Mouse (Mus musculus): ENCODE measurements around the gene 1110004F10Rik.
"Not testable (repeated sequence)": the region's sequence is repeated elsewhere in the genome, so short reads cannot be mapped to it uniquely, and the experiment has no call there.

Gene 1110004F10Rik

DNA sequence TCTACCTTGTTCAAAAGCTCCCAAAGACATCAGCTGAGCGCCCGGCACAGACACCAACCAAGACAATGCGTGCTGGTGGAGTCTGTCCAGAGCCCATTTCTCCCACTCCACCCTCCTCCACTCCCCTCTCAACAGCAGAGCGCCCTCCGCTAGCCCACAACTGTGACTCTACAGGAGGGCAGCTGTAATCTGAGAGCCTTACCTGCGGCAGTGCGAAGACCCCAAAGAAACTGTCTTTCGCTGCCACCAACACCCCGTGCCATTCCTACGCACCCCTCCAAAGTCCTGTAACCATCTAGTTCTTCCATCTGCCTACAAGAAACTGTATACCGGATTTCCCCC is at the start of gene 1110004F10Rik:
TSS of gene 1110004F10Rik (plus strand) at position 202 of the 342 bp plus-strand sequence.
- no peak for DNase-seq (ENCODE audit: extremely low read depth, low read depth)

DNA sequence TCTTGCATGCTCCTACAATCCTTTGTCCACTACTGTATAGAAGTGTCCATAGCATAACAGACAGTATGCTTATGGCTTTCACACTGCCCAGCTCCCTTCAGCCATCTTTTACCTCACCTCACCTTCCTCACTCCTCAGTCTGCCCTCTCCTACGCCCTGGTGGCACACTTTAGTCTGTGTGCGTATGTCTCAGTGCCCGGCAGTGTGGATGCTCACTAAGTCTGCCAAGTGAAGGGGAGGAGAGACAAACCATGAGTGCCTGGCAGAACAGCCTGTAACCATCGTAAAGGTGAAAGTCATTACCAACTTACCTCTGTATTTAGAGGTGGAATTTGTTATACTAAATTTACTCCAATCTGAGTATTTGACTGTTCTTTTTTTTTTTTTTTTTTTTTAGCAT is 36.5 kb upstream of the 1110004F10Rik start:
- DNase-seq (ENCODE audit: extremely low read depth, low read depth), result no peak

DNA sequence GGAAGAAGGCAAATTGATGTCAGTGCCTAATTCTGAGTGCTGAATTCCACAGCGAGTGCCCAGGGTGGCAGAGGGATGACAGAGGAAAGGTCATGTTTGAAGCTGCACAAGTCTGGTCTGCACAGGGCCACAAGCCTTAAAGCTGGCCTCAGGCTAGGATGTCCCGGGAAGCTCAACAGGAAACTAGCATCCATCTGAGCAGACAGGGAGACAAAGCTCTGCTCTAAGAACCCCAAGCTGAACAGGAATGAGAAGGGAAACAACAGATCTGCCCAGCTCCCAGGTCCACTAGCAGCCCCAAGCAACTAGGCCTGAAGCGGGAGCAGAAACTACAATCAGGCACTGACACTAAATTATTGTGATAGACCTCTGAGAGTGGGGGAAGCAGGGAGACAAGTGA is 9.2 kb upstream of the 1110004F10Rik start:
- DNase-seq (ENCODE audit: extremely low read depth, low read depth), result no peak

DNA sequence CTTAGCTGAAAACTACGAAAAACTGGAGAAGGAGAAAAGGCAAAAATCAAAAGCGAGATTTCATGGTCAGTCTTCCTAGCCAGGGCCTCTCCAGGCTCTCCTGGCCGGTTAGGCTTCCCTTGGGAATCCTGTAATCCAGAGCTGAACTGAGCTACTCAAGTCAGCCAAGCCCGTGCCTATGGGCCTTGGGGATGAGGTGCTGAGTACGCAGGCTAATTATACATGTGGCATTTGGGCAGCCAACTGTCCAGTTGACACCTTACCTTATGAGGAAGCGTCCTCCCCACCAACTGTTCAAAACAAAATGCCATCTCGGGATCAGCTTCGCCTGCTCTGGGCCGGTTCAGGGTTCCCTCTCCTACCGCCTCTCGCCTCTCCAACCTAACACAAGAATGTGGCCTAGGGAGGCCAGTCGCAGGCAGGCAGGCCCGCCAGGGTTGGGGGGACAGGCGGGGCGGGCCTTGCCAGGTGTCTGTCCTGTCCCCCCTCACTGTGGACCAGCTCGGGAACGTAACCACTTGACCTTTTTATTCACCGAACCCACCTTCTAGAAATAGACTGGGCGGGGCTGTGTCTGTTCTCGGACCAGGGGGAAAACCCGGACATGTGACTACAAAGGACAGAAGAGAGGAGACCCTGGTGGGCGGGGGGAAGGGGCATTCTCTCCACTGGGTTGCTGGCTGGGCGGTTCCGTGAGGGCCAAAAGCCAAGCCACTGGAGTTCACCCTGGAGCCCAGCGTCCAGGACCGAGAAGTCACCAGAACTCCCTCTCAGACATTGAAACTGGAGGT is 8.4 kb upstream of the 1110004F10Rik start:
- no peak for DNase-seq (ENCODE audit: extremely low read depth, low read depth)

DNA sequence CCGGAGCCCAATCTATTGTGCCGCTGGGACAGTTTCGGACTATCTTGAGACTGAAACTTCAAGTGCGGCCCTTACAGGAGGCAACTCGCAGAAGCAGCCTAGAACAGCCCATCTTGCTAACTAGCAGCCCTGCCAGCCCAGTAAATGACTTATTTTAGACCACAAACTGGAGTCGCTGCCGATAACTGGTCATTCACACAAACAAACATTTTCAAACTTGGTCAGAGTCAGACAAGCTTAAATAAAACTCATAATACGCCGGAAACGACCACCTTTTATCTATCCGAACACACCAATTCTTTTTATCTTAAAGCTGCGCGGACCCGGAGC is 7.8 kb upstream of the 1110004F10Rik start:
- DNase-seq (ENCODE audit: extremely low read depth, low read depth), result no peak

DNA sequence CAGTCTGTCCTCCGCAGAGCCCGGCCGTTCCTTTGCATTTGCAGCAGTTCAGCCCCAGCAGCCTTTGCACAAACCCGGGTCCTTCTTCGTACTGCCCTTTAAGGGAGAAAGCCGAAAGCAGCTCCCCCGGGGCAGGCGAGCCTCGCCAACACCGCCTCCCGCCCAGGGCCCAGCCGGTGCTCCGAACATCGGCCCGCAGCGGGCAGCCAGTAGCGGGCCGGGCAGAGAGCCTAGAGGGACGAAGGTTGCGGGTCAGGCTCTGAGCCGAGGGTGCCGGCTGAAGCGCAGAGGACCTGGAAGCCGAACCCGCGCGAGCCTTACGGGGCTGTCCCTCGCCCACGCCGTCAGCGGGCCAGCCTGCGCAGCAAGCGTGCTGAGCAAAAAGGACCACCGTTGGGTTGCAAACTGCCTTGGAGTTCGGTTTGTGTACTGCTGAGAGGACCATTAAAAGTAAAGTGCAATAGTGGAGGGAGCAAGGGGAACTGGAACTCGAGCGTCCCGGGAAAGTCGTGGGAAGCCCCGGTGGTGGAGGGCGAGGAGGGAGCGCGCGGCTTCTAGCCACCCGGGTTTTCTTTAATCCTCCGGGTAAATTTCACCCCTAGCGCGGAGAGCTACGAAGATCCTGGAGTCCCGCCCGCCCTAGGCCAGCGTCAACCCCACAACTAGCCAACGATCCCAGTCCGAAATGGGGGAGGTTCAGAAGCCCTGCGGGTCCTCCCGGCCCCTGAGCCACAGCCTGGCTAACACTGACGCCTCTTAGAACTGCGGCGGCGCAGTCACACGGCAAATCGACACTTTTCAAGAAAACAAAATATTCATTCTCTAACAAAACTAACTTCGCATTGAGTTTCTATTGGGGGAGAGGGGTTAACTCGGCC is 7.2 kb upstream of the 1110004F10Rik start:
- DNase-seq (ENCODE audit: extremely low read depth, low read depth), result no peak

DNA sequence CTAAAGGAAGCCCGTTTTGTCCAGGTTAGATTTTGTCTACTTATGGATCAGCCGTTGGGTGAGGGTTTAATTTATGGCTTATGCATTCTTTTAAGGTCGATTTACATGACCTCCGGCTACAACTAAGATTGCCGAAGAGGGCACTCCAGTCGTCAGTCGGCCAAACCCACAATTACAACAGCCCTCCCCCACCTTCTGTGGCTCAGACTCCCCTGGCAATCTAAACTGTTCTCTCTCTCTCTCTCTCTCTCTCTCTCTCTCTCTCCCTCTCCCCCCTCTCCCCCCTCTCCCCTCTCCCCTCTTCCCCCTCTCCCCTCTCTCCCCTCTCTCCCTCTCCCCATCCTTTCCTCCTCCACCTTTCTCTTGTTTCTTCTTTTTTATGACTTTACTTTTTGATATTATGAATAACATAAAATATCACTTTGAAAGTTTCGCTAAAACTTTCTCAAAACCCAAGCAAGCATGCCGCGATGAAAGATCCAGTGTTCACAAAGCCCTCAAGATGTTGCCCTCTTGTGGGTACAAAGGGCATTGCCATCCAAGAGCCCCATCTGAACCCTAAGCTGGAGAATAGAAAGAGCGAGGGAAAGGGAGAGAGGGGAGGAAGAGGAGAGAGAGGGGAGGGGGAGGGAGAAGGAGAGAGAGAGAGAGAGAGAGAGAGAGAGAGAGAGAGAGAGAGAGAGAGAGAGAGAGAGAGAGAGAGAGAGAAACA is 6.4 kb upstream of the 1110004F10Rik start:
- peak; percentile 22 for DNase-seq (ENCODE audit: extremely low read depth, low read depth)

DNA sequence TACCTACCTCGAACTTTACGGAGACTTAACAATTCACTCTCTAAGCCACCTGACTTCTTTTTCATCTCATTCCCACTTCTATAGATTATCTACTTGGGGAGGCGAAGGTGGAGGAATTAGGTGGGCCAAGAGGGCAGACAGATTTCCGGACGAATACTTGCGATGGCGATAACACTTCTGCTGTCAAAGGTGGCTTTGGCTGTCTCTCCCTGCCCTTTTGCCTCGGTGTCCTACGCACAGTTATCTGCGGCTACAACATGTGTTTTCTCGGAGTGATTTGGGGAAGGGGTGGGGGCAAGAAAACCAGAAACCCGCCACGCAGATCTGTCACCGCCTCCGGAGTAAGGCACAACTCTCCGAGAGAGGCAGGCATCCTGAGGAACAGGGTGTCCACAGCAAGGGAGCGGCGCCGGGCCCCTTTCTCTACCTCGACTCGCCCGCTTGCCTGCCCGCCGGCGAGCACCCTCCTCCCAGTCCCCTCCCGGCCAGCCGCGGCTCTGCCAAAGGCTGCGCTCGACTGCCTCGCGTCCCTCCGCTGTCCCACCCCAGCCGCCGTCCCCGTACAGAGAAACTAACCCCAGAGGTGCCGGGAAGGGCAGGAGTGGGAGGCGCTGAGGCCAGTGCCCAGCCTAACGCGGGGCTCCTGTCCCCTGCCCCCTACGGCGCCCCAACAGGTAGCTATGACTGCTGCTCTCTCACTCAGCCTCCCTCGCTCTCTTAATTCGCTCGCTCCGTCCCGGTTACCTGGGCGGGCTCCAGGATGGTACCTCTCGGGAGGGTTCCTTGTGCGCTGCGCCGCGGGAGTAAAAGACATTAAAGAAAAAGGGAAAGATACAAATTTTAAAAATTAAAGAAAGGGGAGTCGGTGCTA is 5.6 kb upstream of the 1110004F10Rik start:
- no peak for DNase-seq (ENCODE audit: extremely low read depth, low read depth)

DNA sequence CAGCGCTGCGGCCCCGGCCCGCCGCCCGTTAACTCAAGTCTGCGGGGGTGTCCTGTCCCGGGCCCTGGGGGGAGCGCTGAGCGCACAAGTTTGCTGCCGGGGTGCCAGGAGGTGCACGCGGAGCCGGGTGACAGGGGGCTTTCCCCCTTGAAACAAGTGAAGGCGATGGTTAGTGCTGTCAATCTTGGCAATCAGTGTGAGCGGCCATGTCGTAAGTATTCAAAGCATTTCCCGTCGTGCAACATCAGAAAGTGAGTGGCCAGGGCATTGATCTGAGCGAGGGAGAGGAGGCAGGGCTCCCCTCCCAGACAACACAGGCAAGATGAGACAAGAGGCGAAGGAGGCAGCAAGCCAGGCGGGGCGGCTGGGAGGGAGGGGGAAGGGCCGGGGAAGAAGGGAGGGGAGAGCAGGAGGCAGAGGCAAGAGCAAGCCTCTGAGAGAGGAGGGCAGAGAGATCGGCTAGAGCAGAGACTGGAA is 4.9 kb upstream of the 1110004F10Rik start:
- DNase-seq (ENCODE audit: extremely low read depth, low read depth), result no peak

DNA sequence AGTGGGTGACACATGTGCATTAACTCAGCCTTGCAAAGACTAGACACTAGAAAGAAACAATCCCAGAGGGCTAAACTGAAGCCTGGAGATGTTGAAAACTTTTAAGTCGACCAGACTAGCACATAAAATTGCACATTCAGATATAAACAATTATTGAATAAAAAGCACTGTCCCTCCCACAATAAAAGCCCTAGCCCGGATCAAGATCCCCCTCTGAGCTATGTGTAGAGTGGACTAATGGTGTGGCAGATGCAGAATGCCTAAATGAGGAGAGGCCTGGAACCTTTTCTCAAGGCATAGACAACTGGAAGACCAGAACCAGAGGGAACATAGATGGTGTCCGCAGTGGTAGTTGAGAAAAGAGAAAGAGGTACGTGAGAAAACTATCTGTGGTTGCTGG is 3.7 kb upstream of the 1110004F10Rik start:
- DNase-seq (ENCODE audit: extremely low read depth, low read depth), result no peak

DNA sequence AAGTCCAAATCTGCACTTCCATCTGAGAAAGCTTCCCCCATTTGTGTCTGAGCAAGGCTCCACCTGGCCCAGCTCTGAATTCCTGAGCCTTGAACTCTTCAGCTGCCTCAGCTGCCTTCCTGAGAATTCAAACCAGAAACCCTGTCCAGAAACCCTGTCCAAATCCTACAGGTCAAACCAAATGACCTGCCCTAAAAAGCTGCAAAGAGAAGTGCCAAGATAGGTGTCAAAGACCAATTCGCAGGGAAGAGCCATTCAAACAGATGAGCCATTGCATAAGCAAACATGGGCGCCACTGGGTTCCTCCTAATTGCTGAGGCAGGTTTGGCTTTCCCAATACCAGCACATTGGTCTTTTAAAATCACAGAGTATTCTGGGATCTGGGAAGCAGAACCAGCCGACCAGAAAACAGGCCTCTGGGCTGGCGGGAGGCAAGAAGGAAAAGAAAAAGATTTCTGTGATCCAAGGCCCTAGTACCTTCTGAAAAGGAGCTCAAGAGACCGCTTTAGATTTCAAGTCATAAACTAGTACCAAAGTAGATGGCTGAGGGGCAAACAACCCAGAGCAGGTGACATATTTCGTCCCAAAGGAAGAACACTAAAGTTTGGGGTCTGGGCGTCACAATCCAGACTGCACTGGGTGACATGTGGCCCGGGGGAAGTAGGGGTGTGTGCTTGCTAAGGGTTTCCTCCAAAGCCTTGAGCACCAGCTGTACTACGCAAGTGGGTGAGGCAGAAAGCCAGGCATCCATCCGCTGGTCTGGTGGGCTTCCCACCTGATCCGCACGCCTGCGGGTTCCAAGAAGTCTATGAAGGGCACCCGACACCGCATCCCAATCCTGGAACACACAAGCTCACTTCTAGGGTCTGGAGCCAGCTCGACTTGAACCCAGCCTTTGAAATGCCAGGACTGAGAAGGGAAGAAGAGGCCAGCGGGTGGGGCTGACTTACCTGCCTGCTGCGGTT is 2.3 kb upstream of the 1110004F10Rik start:
- DNase-seq (ENCODE audit: extremely low read depth, low read depth), result no peak

DNA sequence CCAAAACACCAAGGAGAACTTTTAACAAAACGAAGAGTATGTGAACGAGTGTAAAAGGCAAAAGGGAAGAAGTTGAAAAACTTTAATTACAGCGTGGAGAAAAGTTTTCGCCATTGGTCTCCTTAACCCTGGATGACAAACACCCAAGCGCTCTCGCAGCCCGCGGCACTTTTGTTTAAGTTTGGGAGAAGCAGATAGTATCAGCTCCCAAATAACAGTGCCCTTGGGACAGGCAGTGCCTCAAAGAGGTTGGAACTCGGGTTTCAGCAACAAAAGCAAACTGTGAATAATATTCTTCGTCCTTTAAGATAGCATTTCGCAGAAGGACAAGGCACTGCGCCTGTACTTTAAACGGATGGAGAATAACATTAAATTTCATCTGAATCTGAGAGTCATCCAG is 1.2 kb upstream of the 1110004F10Rik start:
- no peak for DNase-seq (ENCODE audit: extremely low read depth, low read depth)

DNA sequence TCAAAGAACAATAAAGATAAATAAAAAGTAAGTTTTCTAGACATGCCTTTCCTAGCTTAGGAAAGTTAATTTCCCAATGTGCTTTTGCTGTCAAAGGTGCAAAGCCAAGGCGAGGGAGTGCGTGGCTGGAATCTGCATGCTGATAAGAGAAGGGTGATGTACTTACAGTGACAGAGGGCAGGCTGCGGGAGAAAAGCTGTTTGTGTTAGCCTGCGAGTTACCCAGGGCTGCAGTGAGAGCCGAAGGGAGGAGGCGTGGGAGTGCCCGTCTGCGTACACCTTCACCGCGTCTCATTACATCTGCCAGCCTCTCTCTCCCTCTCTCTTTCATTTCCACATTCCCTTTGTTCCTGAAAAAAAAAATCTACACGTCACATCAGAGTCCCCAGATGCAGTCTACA is 686 bp upstream of the 1110004F10Rik start, which contains the start of gene Sox6:
TSS of gene Sox6 (minus strand) at position 286 of the 400 bp plus-strand sequence.
- DNase-seq (ENCODE audit: extremely low read depth, low read depth), result no peak

DNA sequence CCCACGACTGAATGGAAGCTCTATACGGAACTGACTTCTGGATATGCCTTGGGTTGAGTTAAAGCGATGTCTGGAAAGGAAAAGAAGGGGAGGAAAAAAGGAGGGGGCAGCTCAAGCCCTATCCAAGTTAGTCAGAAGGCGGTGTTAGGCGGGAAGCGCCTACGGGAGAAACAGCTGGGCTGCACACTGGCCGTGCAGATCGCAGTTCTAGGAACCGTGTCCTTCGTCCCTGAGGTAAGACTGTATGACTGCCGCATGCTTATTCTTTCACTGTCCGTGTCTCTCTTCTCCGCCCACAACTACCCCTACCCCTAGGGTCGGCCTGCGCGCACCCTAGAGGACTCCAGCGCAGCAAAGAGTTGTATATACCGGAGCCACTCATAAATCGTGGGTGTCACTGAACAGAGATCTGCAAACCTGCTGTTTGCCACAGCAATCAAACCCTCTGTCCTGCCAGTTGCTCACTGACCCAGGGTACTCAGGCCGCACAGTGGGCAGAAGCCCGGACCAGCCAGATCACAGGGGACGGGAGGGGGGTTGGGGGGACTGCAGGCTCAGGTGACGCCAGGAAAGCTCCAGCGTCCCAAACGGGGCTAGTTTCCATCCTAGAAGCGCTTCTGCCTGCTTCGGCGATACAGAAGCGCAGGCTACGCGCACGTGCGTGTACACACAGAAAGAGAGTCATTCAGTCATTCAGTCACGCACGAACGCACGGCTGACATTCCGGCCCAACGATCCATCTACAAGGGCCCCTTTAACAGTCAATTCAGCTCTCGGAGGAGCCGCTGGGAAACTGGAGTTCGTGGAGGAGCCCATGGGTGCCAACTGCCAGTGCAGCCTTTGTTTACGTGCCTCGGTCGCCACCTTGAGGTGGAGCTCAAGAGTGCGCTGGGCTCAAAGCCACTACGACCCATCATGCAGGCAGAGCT is 605 bp downstream of the 1110004F10Rik start:
- peak; percentile 41 for DNase-seq (ENCODE audit: extremely low read depth, low read depth)

DNA sequence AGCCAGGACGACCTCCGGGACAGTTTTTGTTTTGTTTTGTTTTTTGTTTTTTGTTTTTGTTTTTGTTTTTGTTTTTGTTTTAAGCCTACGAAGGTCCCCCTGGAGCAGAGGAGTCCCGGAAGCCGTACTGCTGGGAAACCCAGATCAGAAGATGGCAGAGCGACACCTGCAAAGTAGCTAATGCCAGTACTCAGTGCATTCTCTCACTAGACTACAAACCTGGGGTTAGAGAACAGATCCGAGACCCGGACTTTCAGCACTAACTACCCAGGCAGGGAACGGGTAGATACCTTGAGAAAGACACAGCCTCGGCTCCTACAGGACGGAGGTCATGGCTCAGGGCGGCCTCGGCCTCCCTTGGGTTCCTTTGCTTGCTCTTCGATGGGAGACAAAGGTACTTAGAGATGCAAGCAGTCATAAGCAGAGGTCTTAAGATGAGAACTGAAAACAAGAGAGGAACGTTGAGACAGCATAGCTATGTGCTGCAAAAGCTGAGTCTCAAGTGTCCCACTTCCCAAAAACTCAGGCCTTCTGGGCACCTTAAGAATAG is 1.3 kb downstream of the 1110004F10Rik start:
- no peak for DNase-seq (ENCODE audit: extremely low read depth, low read depth)

DNA sequence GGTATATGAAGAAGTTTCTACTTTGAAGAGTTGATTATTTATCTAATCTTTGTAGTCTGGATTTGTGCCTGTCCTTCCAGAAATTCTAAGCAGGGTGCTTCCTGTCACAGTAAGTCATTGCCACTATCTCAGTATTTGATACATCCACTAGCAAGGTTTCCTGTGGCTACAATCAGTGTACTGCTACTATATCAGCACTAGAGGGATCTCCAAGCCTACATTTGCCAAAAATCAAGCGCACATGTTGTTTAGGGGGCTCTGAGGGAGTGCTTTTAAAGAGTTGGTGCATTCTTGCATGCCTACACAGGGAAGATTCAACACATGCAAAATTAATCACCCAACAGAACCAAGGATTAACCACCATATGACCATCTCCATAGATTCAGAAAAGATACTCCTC is 21.5 kb downstream of the 1110004F10Rik start:
- no peak for DNase-seq (ENCODE audit: extremely low read depth, low read depth)

DNA sequence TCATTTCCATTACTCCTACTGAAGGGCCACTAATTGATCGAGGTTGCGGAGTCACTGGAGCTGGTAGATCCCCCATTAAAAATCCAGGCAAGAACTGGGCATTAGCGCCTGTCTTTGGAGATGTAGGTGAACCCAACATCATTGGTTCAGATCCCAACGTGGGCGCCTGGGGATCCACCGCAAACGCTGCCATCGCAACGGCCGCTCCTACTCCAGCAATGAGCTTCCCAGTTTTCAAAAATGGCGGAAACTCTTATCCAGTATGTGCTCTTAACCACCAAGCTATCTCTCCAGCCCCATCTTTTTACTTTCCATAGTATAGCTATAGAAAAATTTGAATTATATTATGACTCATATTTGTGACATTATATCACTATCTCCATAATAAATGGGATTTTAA is 45.2 kb downstream of the 1110004F10Rik start, which contains the start of gene Gm4353:
TSS of gene Gm4353 (minus strand) at position 270 of the 400 bp plus-strand sequence.
- not testable (repeated sequence) for DNase-seq (ENCODE audit: extremely low read depth, low read depth)
